Mouse (Mus musculus): ENCODE results near the gene Ror1. TPM values are rescaled to one million over a fixed set of nuclear protein-coding genes. Genes with fewer than 3 reads are reported as not detected.

The Ror1 gene
- polyA plus RNA-seq, 1 experiment from 2014 or later = 4.0 TPM

GRCm38 (mm10) chr4:100107593-100107992 lies 12.0 kb downstream of the Ror1 start:
- Histone ChIP-seq H3K27me3 (replicated peaks; ENCODE audit: control insufficient read depth, insufficient read depth, low read length) (no peaks in the 10 kb centered on the region), H3K9me3 (ENCODE audit: control insufficient read depth, low read length) (no peaks in the 10 kb centered on the region), H3K4me1 (ENCODE audit: control insufficient read depth, insufficient read depth, low read length) (0 out of 2 replicates have a peak, but pooled peaks cover 2% of the 10 kb centered on the region), H3K36me3 (ENCODE audit: control insufficient read depth, insufficient read depth, low read length) (no peaks in the 10 kb centered on the region), H3K4me2 (ENCODE audit: low read depth, low read length) (no peak overlapping the region), H3K27ac (ENCODE audit: low read length) (no peak overlapping the region), H3K4me3 (ENCODE audit: low read length) (no peak overlapping the region), H3K9ac (ENCODE audit: low read depth, low read length) (no peak overlapping the region)
- WGBS = 49% methylated on average over 9 of the region's 9 CpGs
- ATAC-seq = no peak

- Histone ChIP-seq H3K4me3 (ENCODE audit: low read length) (no peak overlapping the region), H3K4me2 (ENCODE audit: low read depth, low read length) (no peak overlapping the region), H3K27ac (ENCODE audit: low read length) (no peak overlapping the region), H3K9ac (ENCODE audit: low read depth, low read length) (no peak overlapping the region), H3K4me1 (ENCODE audit: control insufficient read depth, insufficient read depth, low read length) (0 out of 2 replicates have a peak, but pooled peaks cover 2% of the 10 kb centered on the region), H3K27me3 (replicated peaks; ENCODE audit: control insufficient read depth, insufficient read depth, low read length) (no peaks in the 10 kb centered on the region), H3K36me3 (ENCODE audit: control insufficient read depth, insufficient read depth, low read length) (no peaks in the 10 kb centered on the region), H3K9me3 (ENCODE audit: control insufficient read depth, low read length) (no peaks in the 10 kb centered on the region)
- 92% methylated on average over 4 of the region's 4 CpGs for WGBS
- ATAC-seq = no peak
Measured at GRCm38 (mm10) chr4:100108551-100108950, 13.0 kb downstream of the Ror1 start.

- ATAC-seq = no peak
- no peaks in the 10 kb centered on the region for H3K27me3 ChIP-seq (replicated peaks; ENCODE audit: control insufficient read depth, insufficient read depth, low read length)
- H3K4me3 ChIP-seq (ENCODE audit: low read length) = no peak overlapping the region
- no peaks in the 10 kb centered on the region for H3K36me3 ChIP-seq (ENCODE audit: control insufficient read depth, insufficient read depth, low read length)
- H3K27ac ChIP-seq (ENCODE audit: low read length) = no peak overlapping the region
- no peaks in the 10 kb centered on the region for H3K4me1 ChIP-seq (ENCODE audit: control insufficient read depth, insufficient read depth, low read length)
- peaks cover 2% of the 10 kb centered on the region; the same call in 1 of the 2 replicates for H3K9me3 ChIP-seq (ENCODE audit: control insufficient read depth, low read length)
- no peak overlapping the region for H3K4me2 ChIP-seq (ENCODE audit: low read depth, low read length)
- no peak overlapping the region for H3K9ac ChIP-seq (ENCODE audit: low read depth, low read length)
Measured at GRCm38 (mm10) chr4:100114148-100114547, 18.6 kb downstream of the Ror1 start.

GRCm38 (mm10) chr4:100116366-100116765 lies 20.8 kb downstream of the Ror1 start:
- WGBS = 94% methylated on average over 3 of the region's 3 CpGs
- no peaks in the 10 kb centered on the region for H3K4me1 ChIP-seq (ENCODE audit: control insufficient read depth, insufficient read depth, low read length)
- H3K9me3 ChIP-seq (ENCODE audit: control insufficient read depth, low read length) = peaks cover 2% of the 10 kb centered on the region; the same call in 1 of the 2 replicates
- no peak for ATAC-seq
- H3K36me3 ChIP-seq (ENCODE audit: control insufficient read depth, insufficient read depth, low read length) = no peaks in the 10 kb centered on the region
- H3K27me3 ChIP-seq (replicated peaks; ENCODE audit: control insufficient read depth, insufficient read depth, low read length) = no peaks in the 10 kb centered on the region
- no peak overlapping the region for H3K4me3 ChIP-seq (ENCODE audit: low read length)
- no peak overlapping the region for H3K27ac ChIP-seq (ENCODE audit: low read length)
- H3K9ac ChIP-seq (ENCODE audit: low read depth, low read length) = no peak overlapping the region
- no peak overlapping the region for H3K4me2 ChIP-seq (ENCODE audit: low read depth, low read length)

- no peak overlapping the region for H3K9ac ChIP-seq (ENCODE audit: low read depth, low read length)
- H3K4me2 ChIP-seq (ENCODE audit: low read depth, low read length) = no peak overlapping the region
- no peak for ATAC-seq
- peaks cover 2% of the 10 kb centered on the region; the same call in 1 of the 2 replicates for H3K9me3 ChIP-seq (ENCODE audit: control insufficient read depth, low read length)
- no peak overlapping the region for H3K27ac ChIP-seq (ENCODE audit: low read length)
- 49% methylated on average over 4 of the region's 4 CpGs for WGBS
- no peaks in the 10 kb centered on the region for H3K27me3 ChIP-seq (replicated peaks; ENCODE audit: control insufficient read depth, insufficient read depth, low read length)
- H3K4me1 ChIP-seq (ENCODE audit: control insufficient read depth, insufficient read depth, low read length) = peaks cover 4% of the 10 kb centered on the region; the same call in 1 of the 2 replicates
- H3K36me3 ChIP-seq (ENCODE audit: control insufficient read depth, insufficient read depth, low read length) = no peaks in the 10 kb centered on the region
- no peak overlapping the region for H3K4me3 ChIP-seq (ENCODE audit: low read length)
Measured at GRCm38 (mm10) chr4:100118676-100119075, 23.1 kb downstream of the Ror1 start.

GRCm38 (mm10) chr4:100119431-100119830 lies 23.8 kb downstream of the Ror1 start:
- no peak for ATAC-seq
- WGBS = 74% methylated on average over 1 of the region's 1 CpGs
- Histone ChIP-seq H3K27me3 (replicated peaks; ENCODE audit: control insufficient read depth, insufficient read depth, low read length) (no peaks in the 10 kb centered on the region), H3K4me2 (ENCODE audit: low read depth, low read length) (no peak overlapping the region), H3K9ac (ENCODE audit: low read depth, low read length) (no peak overlapping the region), H3K4me1 (ENCODE audit: control insufficient read depth, insufficient read depth, low read length) (peaks cover 7% of the 10 kb centered on the region; the same call in 1 of the 2 replicates), H3K27ac (ENCODE audit: low read length) (no peak overlapping the region), H3K9me3 (ENCODE audit: control insufficient read depth, low read length) (peaks cover 2% of the 10 kb centered on the region; the same call in 1 of the 2 replicates), H3K4me3 (ENCODE audit: low read length) (no peak overlapping the region), H3K36me3 (ENCODE audit: control insufficient read depth, insufficient read depth, low read length) (no peaks in the 10 kb centered on the region)

GRCm38 (mm10) chr4:100120547-100120946 lies 25.0 kb downstream of the Ror1 start:
- Histone ChIP-seq H3K27ac (ENCODE audit: low read length) (no peak overlapping the region), H3K4me2 (ENCODE audit: low read depth, low read length) (no peak overlapping the region), H3K9ac (ENCODE audit: low read depth, low read length) (no peak overlapping the region), H3K4me3 (ENCODE audit: low read length) (no peak overlapping the region), H3K36me3 (ENCODE audit: control insufficient read depth, insufficient read depth, low read length) (no peaks in the 10 kb centered on the region), H3K27me3 (replicated peaks; ENCODE audit: control insufficient read depth, insufficient read depth, low read length) (no peaks in the 10 kb centered on the region), H3K9me3 (ENCODE audit: control insufficient read depth, low read length) (peaks cover 2% of the 10 kb centered on the region; the same call in 1 of the 2 replicates), H3K4me1 (ENCODE audit: control insufficient read depth, insufficient read depth, low read length) (peaks cover 7% of the 10 kb centered on the region; the same call in 1 of the 2 replicates)
- WGBS = 80% methylated on average over 5 of the region's 5 CpGs
- ATAC-seq = no peak

GRCm38 (mm10) chr4:100122436-100122835 lies 26.8 kb downstream of the Ror1 start:
- Histone ChIP-seq H3K27ac (ENCODE audit: low read length) (no peak overlapping the region), H3K9me3 (ENCODE audit: control insufficient read depth, low read length) (no peaks in the 10 kb centered on the region), H3K36me3 (ENCODE audit: control insufficient read depth, insufficient read depth, low read length) (no peaks in the 10 kb centered on the region), H3K4me1 (ENCODE audit: control insufficient read depth, insufficient read depth, low read length) (peaks cover 7% of the 10 kb centered on the region; the same call in 1 of the 2 replicates), H3K4me2 (ENCODE audit: low read depth, low read length) (no peak overlapping the region), H3K9ac (ENCODE audit: low read depth, low read length) (no peak overlapping the region), H3K4me3 (ENCODE audit: low read length) (no peak overlapping the region), H3K27me3 (replicated peaks; ENCODE audit: control insufficient read depth, insufficient read depth, low read length) (no peaks in the 10 kb centered on the region)
- WGBS = 93% methylated on average over 3 of the region's 3 CpGs
- no peak for ATAC-seq

- H3K27me3 ChIP-seq (replicated peaks; ENCODE audit: control insufficient read depth, insufficient read depth, low read length) = no peaks in the 10 kb centered on the region
- H3K9ac ChIP-seq (ENCODE audit: low read depth, low read length) = no peak overlapping the region
- peak; percentile 72 for ATAC-seq
- no peak overlapping the region for H3K27ac ChIP-seq (ENCODE audit: low read length)
- H3K4me1 ChIP-seq (ENCODE audit: control insufficient read depth, insufficient read depth, low read length) = peaks cover 9% of the 10 kb centered on the region; the same call in 1 of the 2 replicates
- no peak overlapping the region for H3K4me2 ChIP-seq (ENCODE audit: low read depth, low read length)
- no peak overlapping the region for H3K4me3 ChIP-seq (ENCODE audit: low read length)
- 52% methylated on average over 3 of the region's 3 CpGs for WGBS
- no peaks in the 10 kb centered on the region for H3K36me3 ChIP-seq (ENCODE audit: control insufficient read depth, insufficient read depth, low read length)
- H3K9me3 ChIP-seq (ENCODE audit: control insufficient read depth, low read length) = no peaks in the 10 kb centered on the region
Measured at GRCm38 (mm10) chr4:100123519-100123918, 27.9 kb downstream of the Ror1 start.

- H3K27ac ChIP-seq (ENCODE audit: low read length) = no peak overlapping the region
- peaks cover 14% of the 10 kb centered on the region for H3K4me1 ChIP-seq (ENCODE audit: control insufficient read depth, insufficient read depth, low read length)
- H3K27me3 ChIP-seq (replicated peaks; ENCODE audit: control insufficient read depth, insufficient read depth, low read length) = no peaks in the 10 kb centered on the region
- H3K4me3 ChIP-seq (ENCODE audit: low read length) = no peak overlapping the region
- H3K36me3 ChIP-seq (ENCODE audit: control insufficient read depth, insufficient read depth, low read length) = no peaks in the 10 kb centered on the region
- no peak for ATAC-seq
- no peak overlapping the region for H3K4me2 ChIP-seq (ENCODE audit: low read depth, low read length)
- H3K9me3 ChIP-seq (ENCODE audit: control insufficient read depth, low read length) = no peaks in the 10 kb centered on the region
- H3K9ac ChIP-seq (ENCODE audit: low read depth, low read length) = no peak overlapping the region
Measured at GRCm38 (mm10) chr4:100124056-100124455, 28.5 kb downstream of the Ror1 start.

All from intestine, embryonic 16.5 days (tissue).